Comparison of ENCODE assay signal across 22 mouse cellular contexts in genomic region chr3:129541456-129541855, GRCm38 (mm10).
"Had no signal": no experiment of that assay in that cellular context is flagged by ENCODE, and none has a peak within 500 bp of the region (broad histone marks: within the 10 kb centered on the region; RNA-seq: fewer than 3 reads in every experiment).

No protein-coding gene starts in this region.

- H3K9ac ChIP-seq: liver, postnatal 0 days; lung, embryonic 15.5 days; midbrain, embryonic 13.5 days; midbrain, embryonic 15.5 days; neural tube, embryonic 12.5 days; stomach, embryonic 15.5 days had no signal

- H3K9me3 ChIP-seq: lung, embryonic 15.5 days; midbrain, embryonic 13.5 days; midbrain, embryonic 15.5 days; neural tube, embryonic 12.5 days had no signal

- H3K4me2 ChIP-seq: lung, embryonic 15.5 days; midbrain, embryonic 11.5 days; midbrain, embryonic 13.5 days; midbrain, embryonic 15.5 days; neural tube, embryonic 12.5 days; stomach, embryonic 15.5 days had no signal

- H3K27ac ChIP-seq: lung, embryonic 15.5 days; macrophage; midbrain, embryonic 13.5 days; midbrain, embryonic 15.5 days; neural tube, embryonic 12.5 days; stomach, embryonic 15.5 days; stomach, postnatal 0 days had no signal

- H3K4me3 ChIP-seq: lung, embryonic 15.5 days; megakaryocyte, embryonic 14.5 days; midbrain, embryonic 13.5 days; midbrain, embryonic 15.5 days; neural tube, embryonic 12.5 days; stomach, embryonic 15.5 days had no signal

- H3K27me3 ChIP-seq: lung, embryonic 15.5 days; megakaryocyte, embryonic 14.5 days; midbrain, embryonic 13.5 days; midbrain, embryonic 15.5 days; neural tube, embryonic 12.5 days; stomach, embryonic 15.5 days had no signal

- ATAC-seq: liver, postnatal 0 days; lung, postnatal 0 days; midbrain, embryonic 13.5 days; midbrain, embryonic 15.5 days had no signal

- DNase-seq: liver, postnatal 0 days; lung, adult 2 months; lung, postnatal 14 days; lung, postnatal 36 days; retina, postnatal 1 day; right cerebral cortex, adult 18-20 months; right cerebral cortex, postnatal 25 days; right cerebral cortex, postnatal 4 days; spleen, adult 18-20 months; thymus, adult 2 months; thymus, postnatal 25 days; thymus, postnatal 4 days had no signal

- H3K36me3 ChIP-seq: lung, embryonic 15.5 days had no signal
